Mouse (Mus musculus): ENCODE results near the gene Sgms1. TPM values are rescaled to one million over a fixed set of nuclear protein-coding genes. Genes with fewer than 3 reads are reported as not detected.

The Sgms1 gene
- polyA plus RNA-seq, 1 experiment from 2014 or later: 13.8 TPM

DNA sequence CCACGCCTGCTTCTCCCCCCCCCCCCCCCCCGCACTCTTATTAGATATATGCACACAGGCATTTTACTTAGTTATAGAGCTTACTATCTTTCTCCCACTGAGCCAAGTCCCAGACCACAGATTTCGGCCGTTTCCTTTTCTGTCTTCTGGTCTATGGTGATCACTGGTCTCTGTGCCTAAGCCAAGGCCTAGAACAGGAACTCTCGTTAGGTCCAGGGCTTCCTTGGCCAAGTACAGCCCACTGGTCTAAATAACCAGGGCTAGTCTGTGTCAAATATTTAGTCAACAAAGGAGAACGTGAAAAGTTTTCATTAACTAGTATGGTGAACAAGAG, 150.1 kb downstream of the Sgms1 start:
- H3K4me3 ChIP-seq (replicated peaks; ENCODE audit: low read depth, low read length): no peak overlapping the region
- no peaks in the 10 kb centered on the region for H3K4me1 ChIP-seq (ENCODE audit: control insufficient read depth, insufficient read depth, low read length)
- 93% methylated on average over 6 of the region's 6 CpGs for WGBS
- DNase-seq (no peak), ATAC-seq (ENCODE audit: low FRiP score, low TSS enrichment) (no peak)
- H3K9me3 ChIP-seq (ENCODE audit: control insufficient read depth, low read length): no peaks in the 10 kb centered on the region
- H3K27me3 ChIP-seq (ENCODE audit: control insufficient read depth, insufficient read depth, low read length): no peaks in the 10 kb centered on the region
- no peaks in the 10 kb centered on the region for H3K36me3 ChIP-seq (ENCODE audit: control insufficient read depth, insufficient read depth, low read length)
- H3K9ac ChIP-seq (replicated peaks; ENCODE audit: low read length): no peak overlapping the region
- H3K27ac ChIP-seq (replicated peaks; ENCODE audit: low read depth, low read length): no peak overlapping the region
- no peak overlapping the region for H3K4me2 ChIP-seq (ENCODE audit: low read length)

DNA sequence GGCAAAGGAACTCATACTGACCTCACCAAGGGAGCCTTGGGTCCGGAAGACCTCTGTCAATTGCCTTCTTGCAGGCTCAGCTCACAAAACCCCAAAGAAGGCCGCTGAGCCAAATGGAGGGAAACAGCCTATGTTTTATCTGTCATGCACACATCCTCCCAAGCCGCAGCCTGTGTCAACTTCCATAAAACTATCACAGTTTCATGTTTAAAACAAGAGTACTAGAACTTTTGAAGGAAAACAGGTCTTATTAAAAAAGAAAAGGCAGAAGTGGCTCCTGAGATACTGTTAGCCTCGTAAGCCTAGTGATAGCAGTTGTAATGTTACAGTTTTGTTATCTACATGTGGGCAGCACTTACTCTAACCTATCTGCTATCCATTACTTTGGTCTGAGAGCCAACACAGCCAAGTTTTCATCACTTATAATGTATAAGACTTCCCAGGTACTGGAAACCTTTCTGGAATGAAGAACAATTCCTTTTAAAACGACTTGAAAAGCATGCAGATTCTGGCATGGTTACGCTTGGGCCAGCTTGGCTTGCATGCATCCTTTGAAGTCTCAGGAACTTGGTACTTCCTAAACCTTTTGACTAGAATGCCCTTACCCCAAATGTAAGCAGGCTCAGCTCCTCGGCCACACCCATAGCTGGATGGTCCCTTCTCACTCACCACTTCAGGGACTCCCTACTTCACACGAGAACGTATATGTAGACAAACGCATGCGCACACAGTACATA, 150.6 kb downstream of the Sgms1 start:
- H3K27ac ChIP-seq (replicated peaks; ENCODE audit: low read depth, low read length): no peak overlapping the region
- ATAC-seq (ENCODE audit: low FRiP score, low TSS enrichment) (no peak), DNase-seq (no peak)
- no peak overlapping the region for H3K4me3 ChIP-seq (replicated peaks; ENCODE audit: low read depth, low read length)
- WGBS: 88% methylated on average over 11 of the region's 11 CpGs
- no peaks in the 10 kb centered on the region for H3K4me1 ChIP-seq (ENCODE audit: control insufficient read depth, insufficient read depth, low read length)
- no peaks in the 10 kb centered on the region for H3K27me3 ChIP-seq (ENCODE audit: control insufficient read depth, insufficient read depth, low read length)
- no peak overlapping the region for H3K4me2 ChIP-seq (ENCODE audit: low read length)
- no peak overlapping the region for H3K9ac ChIP-seq (replicated peaks; ENCODE audit: low read length)
- no peaks in the 10 kb centered on the region for H3K36me3 ChIP-seq (ENCODE audit: control insufficient read depth, insufficient read depth, low read length)
- no peaks in the 10 kb centered on the region for H3K9me3 ChIP-seq (ENCODE audit: control insufficient read depth, low read length)

DNA sequence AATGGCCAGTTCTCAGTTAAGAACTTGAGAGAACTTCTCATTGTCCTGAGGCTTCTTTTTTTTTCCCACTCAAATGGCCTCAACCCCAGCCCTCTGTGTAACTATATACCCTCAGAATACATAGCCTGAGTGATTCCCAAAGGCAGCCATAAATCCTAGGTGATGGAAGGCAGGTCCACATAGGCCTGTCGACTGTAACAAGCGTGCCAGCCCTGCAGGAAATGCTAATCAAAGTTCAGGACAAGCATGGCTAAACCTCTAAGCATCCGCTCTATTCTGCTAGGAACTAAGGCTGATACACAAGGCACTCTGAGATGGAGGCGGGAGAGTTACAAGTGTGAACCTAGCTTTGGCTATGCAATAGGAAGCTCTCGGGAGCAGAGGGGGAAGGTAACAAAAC, 151.8 kb downstream of the Sgms1 start:
- H3K4me2 ChIP-seq (ENCODE audit: low read length): no peak overlapping the region
- no peaks in the 10 kb centered on the region for H3K27me3 ChIP-seq (ENCODE audit: control insufficient read depth, insufficient read depth, low read length)
- no peaks in the 10 kb centered on the region for H3K36me3 ChIP-seq (ENCODE audit: control insufficient read depth, insufficient read depth, low read length)
- WGBS: 39% methylated on average over 5 of the region's 5 CpGs
- H3K27ac ChIP-seq (replicated peaks; ENCODE audit: low read depth, low read length): no peak overlapping the region
- no peak overlapping the region for H3K9ac ChIP-seq (replicated peaks; ENCODE audit: low read length)
- ATAC-seq (ENCODE audit: low FRiP score, low TSS enrichment) (no peak), DNase-seq (no peak)
- no peak overlapping the region for H3K4me3 ChIP-seq (replicated peaks; ENCODE audit: low read depth, low read length)
- H3K4me1 ChIP-seq (ENCODE audit: control insufficient read depth, insufficient read depth, low read length): no peaks in the 10 kb centered on the region
- H3K9me3 ChIP-seq (ENCODE audit: control insufficient read depth, low read length): no peaks in the 10 kb centered on the region

DNA sequence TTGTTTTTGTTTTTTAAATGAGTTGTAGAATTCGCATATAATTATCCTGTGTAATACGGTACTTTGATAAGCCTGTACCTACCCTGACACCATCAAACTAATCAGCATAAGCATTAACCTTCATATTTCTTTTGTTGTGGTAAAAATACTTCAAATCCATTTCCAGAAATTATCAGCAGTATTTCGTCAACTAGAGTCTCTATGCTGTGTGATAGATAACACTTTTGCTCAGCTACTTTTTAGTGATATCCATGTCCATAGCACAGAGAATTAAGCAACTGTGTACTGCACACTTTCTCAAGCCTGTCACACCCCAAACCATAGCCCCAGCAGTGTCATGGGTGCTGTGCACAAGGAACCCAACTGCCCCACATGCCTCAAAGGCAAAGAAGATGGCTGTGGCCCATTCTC, 152.3 kb downstream of the Sgms1 start:
- Histone ChIP-seq H3K27me3 (ENCODE audit: control insufficient read depth, insufficient read depth, low read length) (no peaks in the 10 kb centered on the region), H3K4me3 (replicated peaks; ENCODE audit: low read depth, low read length) (no peak overlapping the region), H3K27ac (replicated peaks; ENCODE audit: low read depth, low read length) (no peak overlapping the region), H3K4me2 (ENCODE audit: low read length) (no peak overlapping the region), H3K36me3 (ENCODE audit: control insufficient read depth, insufficient read depth, low read length) (no peaks in the 10 kb centered on the region), H3K4me1 (ENCODE audit: control insufficient read depth, insufficient read depth, low read length) (no peaks in the 10 kb centered on the region), H3K9ac (replicated peaks; ENCODE audit: low read length) (no peak overlapping the region), H3K9me3 (ENCODE audit: control insufficient read depth, low read length) (no peaks in the 10 kb centered on the region)
- ATAC-seq (ENCODE audit: low FRiP score, low TSS enrichment) (no peak), DNase-seq (no peak)
- WGBS: 89% methylated on average over 3 of the region's 3 CpGs

- no peaks in the 10 kb centered on the region for H3K9me3 ChIP-seq (ENCODE audit: control insufficient read depth, low read length)
- H3K27ac ChIP-seq (replicated peaks; ENCODE audit: low read depth, low read length): no peak overlapping the region
- no peak overlapping the region for H3K9ac ChIP-seq (replicated peaks; ENCODE audit: low read length)
- WGBS: 88% methylated on average over 6 of the region's 6 CpGs
- H3K4me3 ChIP-seq (replicated peaks; ENCODE audit: low read depth, low read length): no peak overlapping the region
- H3K4me1 ChIP-seq (ENCODE audit: control insufficient read depth, insufficient read depth, low read length): no peaks in the 10 kb centered on the region
- H3K36me3 ChIP-seq (ENCODE audit: control insufficient read depth, insufficient read depth, low read length): no peaks in the 10 kb centered on the region
- H3K4me2 ChIP-seq (ENCODE audit: low read length): no peak overlapping the region
- H3K27me3 ChIP-seq (ENCODE audit: control insufficient read depth, insufficient read depth, low read length): no peaks in the 10 kb centered on the region
- no peak for DNase-seq
- no peak for ATAC-seq (ENCODE audit: low FRiP score, low TSS enrichment)
Measured at GRCm38 (mm10) chr19:32234717-32235434, 154.6 kb downstream of the Sgms1 start.

DNA sequence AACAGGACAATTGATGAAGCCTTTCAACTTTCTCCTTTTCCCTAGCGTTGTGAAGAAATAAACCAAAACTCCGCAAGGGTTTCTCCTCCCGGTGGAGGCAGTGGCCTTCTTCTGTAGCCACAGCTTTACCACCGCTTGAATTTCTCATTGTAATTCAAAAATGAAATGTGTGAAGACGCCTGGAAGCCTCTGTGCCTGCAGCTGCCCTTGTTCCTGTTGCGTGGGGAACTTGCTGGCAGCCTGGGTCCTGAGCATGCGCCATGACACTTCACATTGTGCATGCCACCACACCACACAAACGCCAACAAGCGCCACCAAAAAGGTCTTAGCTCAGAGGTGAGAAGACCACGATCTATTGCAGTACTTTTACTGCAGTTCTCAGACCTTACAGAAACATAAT, 158.2 kb downstream of the Sgms1 start:
- WGBS: 79% methylated on average over 10 of the region's 10 CpGs
- no peak for DNase-seq

GRCm38 (mm10) chr19:32230798-32231197, 158.7 kb downstream of the Sgms1 start:
- DNase-seq (no peak), ATAC-seq (ENCODE audit: low FRiP score, low TSS enrichment) (no peak)
- no peak overlapping the region for H3K9ac ChIP-seq (replicated peaks; ENCODE audit: low read length)
- H3K27ac ChIP-seq (replicated peaks; ENCODE audit: low read depth, low read length): no peak overlapping the region
- H3K4me3 ChIP-seq (replicated peaks; ENCODE audit: low read depth, low read length): no peak overlapping the region
- no peaks in the 10 kb centered on the region for H3K9me3 ChIP-seq (ENCODE audit: control insufficient read depth, low read length)
- H3K36me3 ChIP-seq (ENCODE audit: control insufficient read depth, insufficient read depth, low read length): no peaks in the 10 kb centered on the region
- H3K27me3 ChIP-seq (ENCODE audit: control insufficient read depth, insufficient read depth, low read length): no peaks in the 10 kb centered on the region
- no peak overlapping the region for H3K4me2 ChIP-seq (ENCODE audit: low read length)
- WGBS: 75% methylated on average over 5 of the region's 5 CpGs
- H3K4me1 ChIP-seq (ENCODE audit: control insufficient read depth, insufficient read depth, low read length): no peaks in the 10 kb centered on the region

More for the DNA sequence above, 158.2 kb downstream of the Sgms1 start:
- no peak overlapping the region for H3K27ac ChIP-seq (replicated peaks; ENCODE audit: low read depth, low read length)
- H3K4me1 ChIP-seq (ENCODE audit: control insufficient read depth, insufficient read depth, low read length): no peaks in the 10 kb centered on the region
- no peaks in the 10 kb centered on the region for H3K36me3 ChIP-seq (ENCODE audit: control insufficient read depth, insufficient read depth, low read length)
- H3K4me2 ChIP-seq (ENCODE audit: low read length): no peak overlapping the region
- H3K9me3 ChIP-seq (ENCODE audit: control insufficient read depth, low read length): no peaks in the 10 kb centered on the region
- H3K4me3 ChIP-seq (replicated peaks; ENCODE audit: low read depth, low read length): no peak overlapping the region
- H3K27me3 ChIP-seq (ENCODE audit: control insufficient read depth, insufficient read depth, low read length): no peaks in the 10 kb centered on the region
- no peak overlapping the region for H3K9ac ChIP-seq (replicated peaks; ENCODE audit: low read length)
- no peak for ATAC-seq (ENCODE audit: low FRiP score, low TSS enrichment)

DNA sequence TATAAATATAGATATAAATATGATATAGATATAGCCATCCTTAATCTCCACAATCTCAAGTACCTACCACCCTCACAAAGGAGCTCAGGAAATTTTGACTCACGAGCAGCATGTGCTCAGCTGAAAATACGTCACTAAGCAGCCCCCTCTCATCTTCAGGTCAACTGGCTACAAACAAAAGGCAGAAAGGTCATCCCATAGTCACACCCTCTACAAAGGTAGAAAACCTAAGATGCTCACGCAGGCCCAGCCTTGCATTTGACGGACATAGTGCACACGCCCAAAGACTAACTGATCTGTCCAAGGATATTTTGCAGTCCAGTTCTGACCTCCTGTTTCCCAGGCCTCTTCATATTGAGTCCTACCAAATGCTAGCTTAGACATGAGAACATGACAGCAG, 159.2 kb downstream of the Sgms1 start:
- H3K4me2 ChIP-seq (ENCODE audit: low read length): no peak overlapping the region
- ATAC-seq (ENCODE audit: low FRiP score, low TSS enrichment): no peak
- H3K27ac ChIP-seq (replicated peaks; ENCODE audit: low read depth, low read length): no peak overlapping the region
- 84% methylated on average over 5 of the region's 5 CpGs for WGBS
- H3K4me1 ChIP-seq (ENCODE audit: control insufficient read depth, insufficient read depth, low read length): no peaks in the 10 kb centered on the region
- no peaks in the 10 kb centered on the region for H3K36me3 ChIP-seq (ENCODE audit: control insufficient read depth, insufficient read depth, low read length)
- H3K9me3 ChIP-seq (ENCODE audit: control insufficient read depth, low read length): no peaks in the 10 kb centered on the region
- DNase-seq: no peak
- no peak overlapping the region for H3K4me3 ChIP-seq (replicated peaks; ENCODE audit: low read depth, low read length)
- no peak overlapping the region for H3K9ac ChIP-seq (replicated peaks; ENCODE audit: low read length)
- no peaks in the 10 kb centered on the region for H3K27me3 ChIP-seq (ENCODE audit: control insufficient read depth, insufficient read depth, low read length)

GRCm38 (mm10) chr19:32229776-32230175, 159.7 kb downstream of the Sgms1 start:
- no peak overlapping the region for H3K27ac ChIP-seq (replicated peaks; ENCODE audit: low read depth, low read length)
- no peak overlapping the region for H3K4me3 ChIP-seq (replicated peaks; ENCODE audit: low read depth, low read length)
- ATAC-seq (ENCODE audit: low FRiP score, low TSS enrichment) (no peak), DNase-seq (no peak)
- no peaks in the 10 kb centered on the region for H3K9me3 ChIP-seq (ENCODE audit: control insufficient read depth, low read length)
- 91% methylated on average over 5 of the region's 5 CpGs for WGBS
- H3K27me3 ChIP-seq (ENCODE audit: control insufficient read depth, insufficient read depth, low read length): no peaks in the 10 kb centered on the region
- H3K4me1 ChIP-seq (ENCODE audit: control insufficient read depth, insufficient read depth, low read length): no peaks in the 10 kb centered on the region
- H3K4me2 ChIP-seq (ENCODE audit: low read length): no peak overlapping the region
- no peak overlapping the region for H3K9ac ChIP-seq (replicated peaks; ENCODE audit: low read length)
- H3K36me3 ChIP-seq (ENCODE audit: control insufficient read depth, insufficient read depth, low read length): no peaks in the 10 kb centered on the region

All from midbrain, embryonic 14.5 days (tissue).